Mouse (Mus musculus): ENCODE measurements around the gene Bmp2k. TPM values are rescaled to one million over a fixed set of nuclear protein-coding genes. Genes with fewer than 3 reads are reported as not detected.

Bmp2k gene
- polyA plus RNA-seq, 1 experiment from 2014 or later: 9.4 TPM

DNA sequence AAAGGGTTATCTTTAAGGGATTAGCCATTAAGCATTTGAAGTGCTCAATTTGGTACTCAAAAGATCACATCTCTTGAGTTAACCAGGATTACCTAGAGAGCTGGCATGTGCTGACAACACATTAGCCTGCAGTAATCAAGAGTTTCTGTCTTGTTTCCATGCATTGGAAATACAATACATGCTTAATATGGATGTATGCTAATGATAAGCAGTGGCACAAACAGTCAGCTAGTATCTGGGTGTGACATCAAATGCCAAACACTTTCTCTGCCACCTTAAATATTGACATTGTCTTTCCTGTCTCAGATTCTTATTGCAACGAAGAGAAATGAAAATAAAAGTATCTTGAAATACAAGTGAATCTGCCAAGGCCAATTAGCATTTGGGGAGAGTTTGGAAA lies 22.8 kb upstream of the Bmp2k start:
- peaks cover 5% of the 10 kb centered on the region; the same call in 1 of the 2 replicates for H3K4me1 ChIP-seq
- no peaks in the 10 kb centered on the region for H3K27me3 ChIP-seq
- no peak overlapping the region for H3K4me3 ChIP-seq
- H3K27ac ChIP-seq: no peak overlapping the region
- WGBS: 57% methylated on average over 1 of the region's 1 CpGs
- H3K9ac ChIP-seq: no peak overlapping the region
- no peaks in the 10 kb centered on the region for H3K36me3 ChIP-seq
- ATAC-seq (ENCODE audit: insufficient number of reproducible peaks, insufficient read depth, low FRiP score, low TSS enrichment, low read depth): no peak
- no peaks in the 10 kb centered on the region for H3K9me3 ChIP-seq
- no peak overlapping the region for H3K4me2 ChIP-seq

DNA sequence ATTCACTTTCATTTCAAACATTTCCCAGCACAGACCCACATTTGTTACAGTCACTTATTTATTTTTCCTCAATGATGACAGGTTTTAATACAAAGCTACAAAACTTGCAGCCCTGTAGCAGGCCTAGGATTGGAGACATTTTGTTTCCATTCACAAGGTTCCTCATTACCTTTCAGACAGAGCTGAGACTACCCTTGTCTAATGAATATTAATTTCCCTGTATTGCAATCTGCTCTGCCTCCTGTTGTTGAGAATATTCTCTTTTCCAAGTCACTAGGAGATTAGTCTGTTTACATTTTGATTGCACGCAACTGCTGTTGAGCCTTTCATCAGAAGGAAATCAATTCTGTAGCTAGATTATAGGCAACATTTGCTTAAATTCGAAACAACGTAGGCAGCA lies 22.4 kb upstream of the Bmp2k start:
- peaks cover 8% of the 10 kb centered on the region for H3K4me1 ChIP-seq
- H3K4me2 ChIP-seq: no peak overlapping the region
- no peak overlapping the region for H3K4me3 ChIP-seq
- no peaks in the 10 kb centered on the region for H3K9me3 ChIP-seq
- 83% methylated on average over 3 of the region's 3 CpGs for WGBS
- no peak overlapping the region for H3K27ac ChIP-seq
- H3K9ac ChIP-seq: no peak overlapping the region
- H3K27me3 ChIP-seq: no peaks in the 10 kb centered on the region
- H3K36me3 ChIP-seq: no peaks in the 10 kb centered on the region
- no peak for ATAC-seq (ENCODE audit: insufficient number of reproducible peaks, insufficient read depth, low FRiP score, low TSS enrichment, low read depth)

DNA sequence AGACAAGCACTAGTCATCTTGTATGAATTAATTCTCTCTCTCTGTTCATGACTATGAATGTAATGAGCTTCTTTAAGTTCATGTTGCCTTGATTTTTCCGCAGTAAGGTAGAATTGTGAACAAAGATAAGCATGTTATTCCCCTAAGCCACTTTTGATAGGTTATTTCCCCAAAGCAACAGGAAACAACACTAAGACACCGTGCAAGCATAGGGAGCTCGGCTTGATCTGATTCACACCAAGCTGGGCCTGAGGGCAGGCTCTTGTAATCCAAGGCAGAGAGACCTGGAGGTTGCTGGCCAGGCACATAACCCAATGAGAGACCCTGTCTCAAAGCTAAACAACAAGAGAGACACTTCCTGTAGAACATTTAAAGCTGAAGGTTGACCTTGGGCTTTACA lies 21.3 kb upstream of the Bmp2k start:
- Histone ChIP-seq H3K9ac (no peak overlapping the region), H3K36me3 (no peaks in the 10 kb centered on the region), H3K4me3 (no peak overlapping the region), H3K27ac (no peak overlapping the region), H3K4me1 (peaks cover 12% of the 10 kb centered on the region), H3K9me3 (no peaks in the 10 kb centered on the region), H3K27me3 (no peaks in the 10 kb centered on the region), H3K4me2 (no peak overlapping the region)
- no peak for ATAC-seq (ENCODE audit: insufficient number of reproducible peaks, insufficient read depth, low FRiP score, low TSS enrichment, low read depth)
- 65% methylated on average over 3 of the region's 3 CpGs for WGBS

DNA sequence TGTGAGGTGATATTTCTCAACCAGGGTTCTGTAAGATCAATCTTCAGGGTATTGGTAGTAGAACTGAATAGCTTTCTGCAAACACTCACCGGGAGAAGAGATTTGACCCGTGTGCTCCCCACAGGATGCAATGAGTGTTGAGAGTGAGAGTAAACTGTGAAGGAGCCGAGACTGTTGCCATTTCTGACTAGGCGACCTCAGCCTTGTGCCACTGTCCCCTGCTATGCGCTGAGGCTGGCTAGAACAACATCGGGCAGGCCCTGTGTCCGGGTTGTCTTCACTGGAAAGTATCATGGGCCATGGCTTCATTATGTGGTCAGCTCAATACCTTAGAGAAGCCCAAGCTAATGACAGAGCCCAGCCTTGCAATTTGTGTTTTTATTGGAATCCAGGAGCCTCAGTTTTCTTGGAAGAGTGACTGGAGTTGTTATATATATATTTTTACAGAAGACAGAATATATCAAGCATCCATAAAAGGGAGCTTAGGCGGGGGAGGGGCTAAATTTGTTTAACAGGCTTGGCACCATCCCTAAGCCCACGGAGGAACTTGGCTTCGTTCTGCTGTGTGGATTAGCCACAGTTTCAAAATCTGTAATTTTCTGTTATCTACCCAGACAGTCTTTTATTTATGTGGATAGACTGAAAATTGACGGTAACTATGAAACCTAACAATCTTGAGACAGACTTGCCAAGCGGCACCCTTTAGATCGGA lies 18.0 kb upstream of the Bmp2k start:
- Histone ChIP-seq H3K4me2 (peak overlapping the region; percentile 27; the same call in 1 of the 2 replicates), H3K36me3 (no peaks in the 10 kb centered on the region), H3K27ac (no peak overlapping the region), H3K9me3 (no peaks in the 10 kb centered on the region), H3K4me1 (peaks cover 16% of the 10 kb centered on the region), H3K27me3 (no peaks in the 10 kb centered on the region), H3K9ac (no peak overlapping the region), H3K4me3 (no peak overlapping the region)
- no peak for ATAC-seq (ENCODE audit: insufficient number of reproducible peaks, insufficient read depth, low FRiP score, low TSS enrichment, low read depth)
- WGBS: 41% methylated on average over 13 of the region's 13 CpGs

DNA sequence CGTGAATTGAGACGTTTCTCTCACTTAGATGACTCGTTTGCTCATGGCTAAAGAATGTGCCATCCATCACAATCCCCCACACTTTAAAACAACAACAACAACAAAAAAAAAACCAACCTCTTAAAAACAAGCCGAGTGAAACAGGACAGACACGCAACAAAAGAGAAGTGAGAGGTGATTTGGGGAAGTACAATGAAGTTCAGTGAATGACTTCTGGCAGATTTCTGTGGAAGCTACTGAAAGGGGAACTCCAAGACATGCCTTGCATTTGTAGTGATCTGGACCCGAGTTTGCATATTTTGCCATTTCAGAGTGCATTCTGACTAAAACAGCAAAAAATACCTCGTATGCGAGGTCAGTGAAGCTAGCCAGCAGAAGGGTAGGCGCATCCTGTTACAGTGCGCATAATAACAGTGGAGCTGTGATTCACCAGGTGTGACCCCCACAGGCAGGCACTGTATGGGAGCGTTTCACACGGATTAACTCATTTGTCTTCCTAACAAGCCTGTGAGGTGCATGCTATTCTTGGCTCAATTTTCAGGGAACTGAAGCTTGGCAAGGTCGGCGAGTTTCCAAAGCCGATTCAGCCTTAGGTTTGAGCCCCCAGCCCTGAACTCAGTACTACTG lies 17.4 kb upstream of the Bmp2k start:
- ATAC-seq (ENCODE audit: insufficient number of reproducible peaks, insufficient read depth, low FRiP score, low TSS enrichment, low read depth): no peak
- peaks cover 16% of the 10 kb centered on the region for H3K4me1 ChIP-seq
- H3K9ac ChIP-seq: no peak overlapping the region
- H3K4me3 ChIP-seq: no peak overlapping the region
- WGBS: 24% methylated on average over 15 of the region's 15 CpGs
- H3K9me3 ChIP-seq: no peaks in the 10 kb centered on the region
- peak overlapping the region; percentile 27; the same call in 1 of the 2 replicates for H3K4me2 ChIP-seq
- H3K27me3 ChIP-seq: no peaks in the 10 kb centered on the region
- no peak overlapping the region for H3K27ac ChIP-seq
- no peaks in the 10 kb centered on the region for H3K36me3 ChIP-seq

DNA sequence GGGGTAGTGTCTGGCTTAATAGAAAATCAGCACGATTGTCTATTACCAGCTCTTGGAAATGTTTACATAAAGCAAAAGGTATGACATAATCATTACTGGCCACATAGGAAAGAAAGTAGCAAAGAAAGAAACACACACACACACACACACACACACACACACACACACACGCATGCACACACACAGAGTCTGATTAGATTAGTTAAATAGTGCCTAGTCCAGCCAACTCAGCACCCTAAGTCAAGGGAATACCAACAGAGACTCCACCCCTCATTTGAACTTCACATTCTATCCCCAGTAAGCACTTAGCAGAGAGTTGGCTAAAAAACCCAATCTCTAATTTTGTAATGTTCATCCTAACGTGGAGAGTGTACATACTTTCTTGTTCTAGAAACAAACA lies 15.5 kb upstream of the Bmp2k start:
- Histone ChIP-seq H3K4me3 (no peak overlapping the region), H3K4me1 (peaks cover 16% of the 10 kb centered on the region), H3K9ac (no peak overlapping the region), H3K27me3 (no peaks in the 10 kb centered on the region), H3K27ac (no peak overlapping the region), H3K4me2 (no peak overlapping the region), H3K36me3 (no peaks in the 10 kb centered on the region), H3K9me3 (no peaks in the 10 kb centered on the region)
- WGBS: 72% methylated on average over 3 of the region's 3 CpGs
- no peak for ATAC-seq (ENCODE audit: insufficient number of reproducible peaks, insufficient read depth, low FRiP score, low TSS enrichment, low read depth)

DNA sequence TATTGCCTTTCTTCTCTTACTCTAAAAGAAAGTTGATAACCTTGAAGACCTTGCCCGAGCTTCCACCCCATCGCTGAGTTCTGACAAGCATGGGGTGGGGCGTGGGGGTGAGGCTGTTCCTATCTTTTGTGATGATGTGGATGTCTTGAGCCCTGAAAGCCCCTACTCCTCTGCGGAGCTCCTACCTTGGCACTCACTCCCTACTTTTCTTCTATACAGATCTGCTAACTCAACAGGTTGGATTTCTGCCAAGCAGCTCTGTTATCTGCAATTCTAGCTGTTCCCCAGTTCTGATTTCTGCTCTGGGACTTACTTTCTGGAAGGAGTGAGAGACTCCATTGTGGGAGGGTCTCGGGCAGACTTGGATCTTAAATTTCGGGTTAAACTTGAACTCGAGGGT lies 14.3 kb upstream of the Bmp2k start:
- no peaks in the 10 kb centered on the region for H3K36me3 ChIP-seq
- no peak overlapping the region for H3K4me3 ChIP-seq
- no peak overlapping the region for H3K9ac ChIP-seq
- WGBS: 67% methylated on average over 7 of the region's 7 CpGs
- H3K27ac ChIP-seq: no peak overlapping the region
- no peaks in the 10 kb centered on the region for H3K27me3 ChIP-seq
- H3K4me1 ChIP-seq: peaks cover 16% of the 10 kb centered on the region
- no peaks in the 10 kb centered on the region for H3K9me3 ChIP-seq
- H3K4me2 ChIP-seq: no peak overlapping the region
- no peak for ATAC-seq (ENCODE audit: insufficient number of reproducible peaks, insufficient read depth, low FRiP score, low TSS enrichment, low read depth)

DNA sequence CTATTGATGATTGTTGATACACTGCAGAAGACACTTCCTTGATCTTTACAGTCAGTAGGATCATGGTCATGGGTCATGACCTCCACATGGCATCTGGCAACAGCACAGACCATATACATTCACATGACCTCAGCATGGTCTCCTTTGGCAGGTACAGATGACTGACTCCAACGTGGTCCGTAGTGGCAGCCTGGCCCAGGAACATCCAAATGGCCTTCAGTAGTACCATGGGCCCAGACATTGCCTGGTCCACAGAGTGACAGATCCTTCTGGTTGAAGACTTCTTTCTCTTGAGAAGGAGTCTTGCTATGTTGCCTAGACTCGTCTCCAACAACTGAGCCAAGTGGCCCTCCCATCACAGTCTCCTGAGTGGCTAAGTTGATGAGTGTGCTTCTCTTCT lies 10.6 kb upstream of the Bmp2k start:
- Histone ChIP-seq H3K9ac (no peak overlapping the region), H3K36me3 (no peaks in the 10 kb centered on the region), H3K27me3 (no peaks in the 10 kb centered on the region), H3K4me3 (no peak overlapping the region), H3K9me3 (no peaks in the 10 kb centered on the region), H3K4me2 (no peak overlapping the region), H3K4me1 (peaks cover 4% of the 10 kb centered on the region; the same call in 1 of the 2 replicates), H3K27ac (no peak overlapping the region)
- WGBS: 88% methylated on average over 3 of the region's 3 CpGs
- ATAC-seq (ENCODE audit: insufficient number of reproducible peaks, insufficient read depth, low FRiP score, low TSS enrichment, low read depth): no peak

DNA sequence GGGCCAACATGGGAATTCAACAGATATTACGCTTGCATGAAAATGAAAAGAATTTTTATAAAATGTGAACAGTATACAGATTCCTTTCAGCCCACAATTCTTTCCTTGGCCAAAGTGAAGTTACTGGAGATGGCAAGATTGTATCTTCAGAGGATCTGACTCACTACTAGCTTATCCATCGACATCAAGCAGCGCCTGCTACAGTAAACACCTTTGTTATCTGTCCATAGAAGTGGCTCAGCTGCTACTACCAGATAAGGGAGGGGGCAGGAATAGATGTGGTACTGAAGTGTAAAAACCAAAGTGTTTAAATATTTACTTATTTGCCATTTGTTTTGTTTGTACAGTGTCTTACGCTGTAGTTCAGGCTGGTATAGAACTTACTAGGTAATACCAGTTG lies 8.6 kb upstream of the Bmp2k start:
- H3K4me2 ChIP-seq: no peak overlapping the region
- H3K36me3 ChIP-seq: no peaks in the 10 kb centered on the region
- 90% methylated on average over 4 of the region's 4 CpGs for WGBS
- H3K9ac ChIP-seq: no peak overlapping the region
- H3K9me3 ChIP-seq: no peaks in the 10 kb centered on the region
- no peak for ATAC-seq (ENCODE audit: insufficient number of reproducible peaks, insufficient read depth, low FRiP score, low TSS enrichment, low read depth)
- no peak overlapping the region for H3K4me3 ChIP-seq
- H3K4me1 ChIP-seq: no peaks in the 10 kb centered on the region
- no peaks in the 10 kb centered on the region for H3K27me3 ChIP-seq
- no peak overlapping the region for H3K27ac ChIP-seq

DNA sequence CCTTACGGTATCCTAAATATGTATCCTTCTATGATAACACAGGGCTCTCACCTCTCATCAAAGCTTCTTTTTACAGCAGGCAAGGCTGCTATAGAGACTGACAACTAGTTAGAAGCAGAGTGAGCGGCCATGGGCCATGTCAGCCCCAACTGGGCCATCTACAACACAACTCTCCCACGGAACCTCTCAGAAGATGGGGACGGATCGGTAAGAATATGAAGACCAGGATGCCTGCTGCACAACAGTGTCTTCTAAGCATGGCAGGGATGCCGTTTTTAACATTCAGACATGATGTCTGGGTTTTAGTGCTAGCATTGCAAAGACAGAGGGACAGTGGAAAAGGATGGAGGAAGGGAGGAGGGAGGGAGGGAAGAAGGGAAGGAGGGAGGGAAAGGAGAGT lies 6.3 kb upstream of the Bmp2k start:
- no peaks in the 10 kb centered on the region for H3K9me3 ChIP-seq

DNA sequence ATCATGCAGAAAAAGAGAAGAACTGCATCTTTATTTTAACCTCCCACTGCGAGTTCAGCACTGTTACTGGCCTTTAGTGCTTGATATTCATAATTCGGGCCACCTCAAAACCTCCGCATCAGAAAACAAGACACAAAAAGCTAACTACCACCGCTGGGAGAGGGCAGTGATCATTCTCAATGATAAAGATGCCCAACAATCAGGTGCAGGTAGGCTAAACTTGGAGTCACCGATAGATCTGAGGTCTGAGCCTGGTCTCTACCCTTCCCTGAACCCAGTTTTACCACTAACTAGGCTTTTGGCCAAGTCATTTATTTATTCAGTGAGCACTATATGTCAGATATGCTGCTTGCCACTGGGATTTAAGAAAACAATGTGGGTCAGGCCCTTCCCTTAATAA lies 4.8 kb upstream of the Bmp2k start:
- Histone ChIP-seq H3K27ac (no peak overlapping the region), H3K4me3 (no peak overlapping the region), H3K9ac (no peak overlapping the region), H3K27me3 (no peaks in the 10 kb centered on the region), H3K36me3 (no peaks in the 10 kb centered on the region), H3K9me3 (no peaks in the 10 kb centered on the region), H3K4me2 (no peak overlapping the region), H3K4me1 (peaks cover 7% of the 10 kb centered on the region)
- 89% methylated on average over 5 of the region's 5 CpGs for WGBS
- ATAC-seq (ENCODE audit: insufficient number of reproducible peaks, insufficient read depth, low FRiP score, low TSS enrichment, low read depth): no peak

More for the DNA sequence above, 6.3 kb upstream of the Bmp2k start:
- ATAC-seq (ENCODE audit: insufficient number of reproducible peaks, insufficient read depth, low FRiP score, low TSS enrichment, low read depth): no peak
- no peak overlapping the region for H3K4me3 ChIP-seq
- H3K27me3 ChIP-seq: no peaks in the 10 kb centered on the region
- H3K9ac ChIP-seq: no peak overlapping the region
- H3K4me2 ChIP-seq: no peak overlapping the region
- H3K4me1 ChIP-seq: no peaks in the 10 kb centered on the region
- 89% methylated on average over 6 of the region's 6 CpGs for WGBS
- no peaks in the 10 kb centered on the region for H3K36me3 ChIP-seq
- no peak overlapping the region for H3K27ac ChIP-seq

DNA sequence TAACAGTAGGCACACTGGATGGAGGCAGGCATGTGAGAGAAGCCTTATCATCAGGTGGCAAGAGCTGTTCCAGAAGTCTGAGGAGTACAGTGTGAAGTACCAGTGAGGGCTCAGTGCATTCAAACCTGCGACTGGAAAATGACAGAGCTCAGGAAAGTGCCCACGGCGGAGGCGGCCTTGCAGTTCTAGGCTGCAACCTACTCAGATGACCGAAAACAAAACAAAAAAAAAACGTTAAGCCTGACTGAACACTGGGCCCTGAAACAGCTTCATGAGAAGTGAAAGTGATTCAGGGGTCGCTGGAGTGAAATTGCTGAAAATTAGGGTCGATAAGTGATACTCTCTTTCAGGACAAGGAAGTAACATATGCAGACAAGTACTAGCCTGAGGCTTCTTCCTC lies 4.4 kb upstream of the Bmp2k start:
- Histone ChIP-seq H3K4me3 (no peak overlapping the region), H3K4me1 (peaks cover 7% of the 10 kb centered on the region), H3K27ac (no peak overlapping the region), H3K27me3 (no peaks in the 10 kb centered on the region), H3K9me3 (no peaks in the 10 kb centered on the region), H3K4me2 (no peak overlapping the region), H3K9ac (no peak overlapping the region), H3K36me3 (no peaks in the 10 kb centered on the region)
- WGBS: 59% methylated on average over 8 of the region's 8 CpGs
- no peak for ATAC-seq (ENCODE audit: insufficient number of reproducible peaks, insufficient read depth, low FRiP score, low TSS enrichment, low read depth)

Measured in embryonic facial prominence, embryonic 13.5 days (tissue).